In the genomic region with DNA sequence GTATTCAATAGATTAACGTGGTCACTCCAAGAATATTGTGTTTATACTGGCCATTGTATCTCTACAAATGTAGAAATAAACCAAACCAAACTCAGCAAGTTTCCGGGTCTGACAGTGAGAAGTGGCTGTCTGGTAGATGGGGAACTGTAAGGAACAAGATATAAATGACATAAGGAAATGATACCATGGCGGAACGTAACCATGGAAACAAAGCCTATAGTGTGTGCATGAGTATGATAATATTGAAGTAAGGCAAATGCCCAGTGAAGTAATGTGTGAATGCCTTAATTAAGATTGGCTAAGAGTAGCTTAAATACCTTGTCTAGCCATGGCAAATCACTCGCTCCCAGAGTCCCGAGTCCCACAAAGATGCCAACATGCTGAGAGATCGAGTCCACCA, we compare ENCODE assay signal across 21 mouse cellular contexts.
"Had no signal": no experiment of that assay in that cellular context is flagged by ENCODE, and none has a peak within 500 bp of the region (broad histone marks: within the 10 kb centered on the region; RNA-seq: fewer than 3 reads in every experiment).

No protein-coding gene starts in this region.

- H3K9me3 ChIP-seq: liver, embryonic 15.5 days; lung, embryonic 15.5 days; midbrain, embryonic 10.5 days; midbrain, embryonic 12.5 days; neural tube, embryonic 13.5 days; neural tube, embryonic 15.5 days; stomach, embryonic 15.5 days had no signal

- H3K4me1 ChIP-seq: liver, embryonic 15.5 days; lung, embryonic 15.5 days; midbrain, embryonic 10.5 days; midbrain, embryonic 12.5 days; neural tube, embryonic 13.5 days; neural tube, embryonic 15.5 days; stomach, embryonic 15.5 days had no signal

- H3K4me3 ChIP-seq: liver, embryonic 15.5 days; lung, embryonic 15.5 days; midbrain, embryonic 10.5 days; midbrain, embryonic 12.5 days; myocyte; neural tube, embryonic 13.5 days; neural tube, embryonic 15.5 days; stomach, embryonic 15.5 days had no signal

- H3K27ac ChIP-seq: liver, embryonic 15.5 days; lung, embryonic 15.5 days; midbrain, embryonic 10.5 days; midbrain, embryonic 12.5 days; neural tube, embryonic 13.5 days; neural tube, embryonic 15.5 days; stomach, embryonic 15.5 days; stomach, postnatal 0 days had no signal

- ATAC-seq: liver, postnatal 0 days; lung, postnatal 0 days; midbrain, embryonic 16.5 days had no signal

- H3K9ac ChIP-seq: liver, embryonic 15.5 days; liver, postnatal 0 days; lung, embryonic 15.5 days; midbrain, embryonic 12.5 days; neural tube, embryonic 13.5 days; neural tube, embryonic 15.5 days; stomach, embryonic 15.5 days had no signal

- DNase-seq: liver, postnatal 0 days; lung, adult 2 months; lung, postnatal 14 days; lung, postnatal 4 days; midbrain, embryonic 14.5 days; retina, postnatal 1 day; right cerebral cortex, adult 18-20 months; thymus, adult 2 months; thymus, postnatal 25 days; thymus, postnatal 4 days had no signal

- H3K27me3 ChIP-seq: liver, embryonic 15.5 days; lung, embryonic 15.5 days; midbrain, embryonic 12.5 days; neural tube, embryonic 13.5 days; neural tube, embryonic 15.5 days; stomach, embryonic 15.5 days had no signal

- H3K4me2 ChIP-seq: liver, embryonic 15.5 days; lung, embryonic 15.5 days; midbrain, embryonic 12.5 days; neural tube, embryonic 13.5 days; neural tube, embryonic 15.5 days; stomach, embryonic 15.5 days had no signal

- H3K36me3 ChIP-seq: liver, embryonic 15.5 days; lung, embryonic 15.5 days; midbrain, embryonic 10.5 days; midbrain, embryonic 12.5 days; neural tube, embryonic 13.5 days; neural tube, embryonic 15.5 days; stomach, embryonic 15.5 days had no signal
